Mouse (Mus musculus) heart, postnatal 0 days (tissue): ENCODE measurements around the gene Gm7544. TPM values are rescaled to one million over a fixed set of nuclear protein-coding genes. Genes with fewer than 3 reads are reported as not detected.

Source experiments
- ATAC-seq: fragments of 200-750 bp; cut with Nextera tagmentation; 2 replicates; pipeline ENCODE4 v1.8.0; 2017; ENCODE audit warnings: low read depth, moderate number of reproducible peaks, moderate library complexity; ENCODE audit not compliant: insufficient read depth
- DNase-seq: peaks from one replicate; pipeline ENCODE4 v3.0.0-alpha.2; 2016; ENCODE audit warnings: low spot score
- H3K27ac ChIP-seq: fragments of 300-500 bp; sonication (generic); 2 replicates; pipeline ENCODE4 v1.5.1; 2014; ENCODE audit warnings: low read depth, mild to moderate bottlenecking
- H3K27me3 ChIP-seq: fragments of 300-500 bp; sonication (generic); 2 replicates; pipeline ENCODE4 v1.6.1; 2014; ENCODE audit warnings: low read length, mixed read lengths; ENCODE audit not compliant: control insufficient read depth, insufficient read depth
- H3K36me3 ChIP-seq: fragments of 300-500 bp; sonication (generic); replicated peaks from 2 replicates; pipeline ENCODE4 v1.6.1; 2014; ENCODE audit warnings: low read length, mixed read lengths; ENCODE audit not compliant: control insufficient read depth, insufficient read depth
- H3K4me1 ChIP-seq: fragments of 300-500 bp; sonication (generic); 2 replicates; pipeline ENCODE4 v1.6.1; 2014; ENCODE audit warnings: antibody characterized with exemption; ENCODE audit not compliant: control insufficient read depth, insufficient read depth
- H3K4me2 ChIP-seq: fragments of 300-500 bp; sonication (generic); 2 replicates; pipeline ENCODE4 v1.6.1; 2014; ENCODE audit warnings: low read depth, mild to moderate bottlenecking, low read length, moderate library complexity
- H3K4me3 ChIP-seq: fragments of 300-500 bp; sonication (generic); 2 replicates; pipeline ENCODE4 v1.5.1; 2014; ENCODE audit warnings: low read depth, low read length
- H3K9ac ChIP-seq: fragments of 300-500 bp; sonication (generic); replicated peaks from 2 replicates; pipeline ENCODE4 v1.6.1; 2014; ENCODE audit warnings: low read depth, low read length, mixed read lengths
- H3K9me3 ChIP-seq: fragments of 300-500 bp; sonication (generic); replicated peaks from 2 replicates; pipeline ENCODE4 v1.6.1; 2016; ENCODE audit warnings: low read length; ENCODE audit not compliant: control insufficient read depth
- CTCF ChIP-seq: IDR thresholded peaks from 2 replicates; pipeline ENCODE4 v1.5.1; 2016; ENCODE audit warnings: antibody characterized with exemption, control low read depth, low read depth
- EP300 ChIP-seq: IDR thresholded peaks from 2 replicates; pipeline ENCODE4 v1.6.1; 2016; ENCODE audit warnings: antibody characterized with exemption, low read depth
- WGBS: fragments of 180-500 bp; shearing (Covaris S2); extraction: QIAGEN DNeasy Blood & Tissue Kit; methylation state at CpG from one replicate; pipeline ENCODE4 v1.1.7; 2014; 5-methylcytosine and 5-hydroxymethylcytosine counted together
- polyA plus RNA-seq: library from polyadenylated mRNA; unstranded; fragments of >200 nt; fragmentation: Nextera tagmentation; extraction: Ambion mirVana; gene quantifications from 2 replicates; pipeline ENCODE4 v1.2.1, GENCODE M21; 2015
- total RNA-seq: library from RNA; depleted of rRNA; stranded (reverse); fragments of >200 nt; gene quantifications from 2 replicates; pipeline ENCODE4 v1.2.3, GENCODE M21; 2014; ENCODE audit warnings: low replicate concordance

Gm7544 gene
- total and polyA plus RNA-seq, 2 experiments from 2014 or later = not detected

DNA sequence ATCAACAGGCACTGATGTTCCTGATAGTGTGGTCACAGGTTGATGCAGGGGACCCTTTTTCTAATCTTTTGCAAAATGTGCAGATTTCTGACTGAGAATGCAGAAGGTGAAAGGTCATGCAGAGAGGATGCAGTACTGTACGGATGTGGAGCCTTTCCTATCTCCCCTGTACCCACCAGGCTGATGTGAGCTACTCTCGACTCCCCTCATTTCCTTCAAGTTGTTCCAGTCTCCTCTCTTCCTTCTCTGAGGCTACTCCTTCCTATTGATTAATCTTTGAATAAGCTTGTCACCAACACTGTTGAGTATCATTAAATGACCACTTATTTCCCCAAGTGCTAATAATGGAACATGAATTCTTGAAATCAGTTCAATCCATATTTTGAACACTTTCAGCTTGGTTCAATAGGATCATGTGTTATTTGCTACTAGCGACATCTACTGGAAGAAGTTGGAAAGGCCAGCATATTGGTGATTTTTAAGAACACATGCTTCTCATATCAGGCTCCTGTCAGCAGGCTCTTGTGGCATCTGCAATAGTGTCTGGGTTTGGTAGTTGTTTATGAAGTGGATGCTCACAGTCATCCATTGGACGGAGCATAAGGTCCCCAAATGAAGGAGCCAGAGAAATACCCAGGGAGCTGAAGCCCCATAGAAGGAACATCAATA, 31.9 kb upstream of the Gm7544 start:
- TF ChIP-seq CTCF (peak; percentile 83), EP300 (no peak)
- Histone ChIP-seq H3K27ac (no peak overlapping the region), H3K36me3 (no peaks in the 10 kb centered on the region), H3K4me2 (no peak overlapping the region), H3K4me1 (no peaks in the 10 kb centered on the region), H3K9me3 (no peaks in the 10 kb centered on the region), H3K9ac (no peak overlapping the region), H3K27me3 (no peaks in the 10 kb centered on the region), H3K4me3 (no peak overlapping the region)
- peak; percentile 63 for DNase-seq
- peak; percentile 67 for ATAC-seq
- WGBS = 21% methylated on average over 4 of the region's 4 CpGs

DNA sequence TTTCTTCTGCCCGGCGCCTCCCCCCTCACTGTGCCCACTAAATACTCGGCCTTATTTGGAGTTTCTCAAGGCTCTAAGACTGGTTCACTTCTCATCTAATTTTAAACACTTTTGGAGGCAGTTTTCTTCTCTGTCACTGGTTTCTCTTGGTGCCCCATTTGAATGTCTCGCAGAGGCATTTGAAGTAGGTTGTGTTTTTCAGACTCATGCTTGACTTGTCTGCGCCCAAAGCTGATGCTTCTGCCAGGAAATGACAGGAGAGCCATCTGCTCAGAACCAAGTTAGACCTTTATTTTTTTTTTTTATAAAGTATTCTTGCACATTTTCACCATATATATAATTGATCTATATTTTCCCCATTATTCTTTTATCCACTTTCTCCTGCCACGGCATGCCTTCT, 30.9 kb upstream of the Gm7544 start:
- Histone ChIP-seq H3K27ac (no peak overlapping the region), H3K4me3 (no peak overlapping the region), H3K27me3 (no peaks in the 10 kb centered on the region), H3K4me1 (no peaks in the 10 kb centered on the region), H3K36me3 (no peaks in the 10 kb centered on the region), H3K9ac (no peak overlapping the region), H3K9me3 (no peaks in the 10 kb centered on the region), H3K4me2 (no peak overlapping the region)
- TF ChIP-seq CTCF (no peak), EP300 (no peak)
- ATAC-seq (no peak), DNase-seq (no peak)
- 83% methylated on average over 6 of the region's 6 CpGs for WGBS

DNA sequence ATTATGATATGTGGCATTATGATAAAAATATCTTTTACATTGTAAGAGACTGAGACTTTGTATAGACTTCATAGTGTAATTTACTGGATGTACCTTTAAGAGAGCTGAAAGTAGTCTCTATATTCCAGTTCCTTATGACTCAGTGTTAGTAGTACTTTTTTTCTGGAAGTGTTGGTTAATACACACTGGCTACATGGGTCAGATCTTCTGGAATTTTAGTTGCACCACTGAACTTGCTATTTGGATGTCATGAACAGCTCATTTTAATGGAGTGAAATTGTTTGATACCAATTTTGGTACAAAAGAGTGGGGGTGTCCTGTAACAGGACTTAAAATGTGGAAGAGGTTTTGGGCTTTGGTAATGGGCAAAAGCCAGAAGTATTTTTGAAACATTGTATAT, 22.0 kb upstream of the Gm7544 start:
- H3K9me3 ChIP-seq = no peaks in the 10 kb centered on the region
- no peak overlapping the region for H3K27ac ChIP-seq
- H3K4me3 ChIP-seq = no peak overlapping the region
- H3K27me3 ChIP-seq = no peaks in the 10 kb centered on the region
- no peaks in the 10 kb centered on the region for H3K36me3 ChIP-seq
- no peaks in the 10 kb centered on the region for H3K4me1 ChIP-seq
- H3K9ac ChIP-seq = no peak overlapping the region
- TF ChIP-seq EP300 (no peak), CTCF (no peak)
- no peak for DNase-seq
- no peak for ATAC-seq
- no peak overlapping the region for H3K4me2 ChIP-seq

DNA sequence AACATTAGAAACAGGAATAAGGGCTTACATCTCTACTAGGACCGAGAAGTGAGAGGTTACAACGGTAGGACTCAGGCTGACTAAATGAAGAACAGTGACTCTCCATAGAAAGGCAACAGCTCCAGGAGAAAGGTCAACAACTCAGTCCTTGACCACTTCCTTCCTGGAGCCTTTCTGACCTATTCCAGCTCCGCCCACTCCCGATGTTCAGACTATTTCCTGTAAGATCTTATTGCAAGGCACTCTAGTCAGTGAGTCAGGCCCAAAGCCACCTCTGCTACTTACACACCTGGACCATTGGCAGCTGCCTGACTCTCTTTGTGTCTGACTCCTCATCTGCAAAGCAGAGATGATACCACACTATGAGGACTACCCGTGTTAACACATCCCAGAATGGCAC, 19.9 kb upstream of the Gm7544 start:
- ATAC-seq = no peak
- no peak overlapping the region for H3K27ac ChIP-seq
- TF ChIP-seq EP300 (no peak), CTCF (no peak)
- no peak overlapping the region for H3K9ac ChIP-seq
- no peak overlapping the region for H3K4me2 ChIP-seq
- H3K4me3 ChIP-seq = no peak overlapping the region
- H3K27me3 ChIP-seq = no peaks in the 10 kb centered on the region
- WGBS = 62% methylated on average over 5 of the region's 5 CpGs
- no peaks in the 10 kb centered on the region for H3K9me3 ChIP-seq
- no peaks in the 10 kb centered on the region for H3K36me3 ChIP-seq
- no peak for DNase-seq
- peaks cover 16% of the 10 kb centered on the region; the same call in 1 of the 2 replicates for H3K4me1 ChIP-seq

DNA sequence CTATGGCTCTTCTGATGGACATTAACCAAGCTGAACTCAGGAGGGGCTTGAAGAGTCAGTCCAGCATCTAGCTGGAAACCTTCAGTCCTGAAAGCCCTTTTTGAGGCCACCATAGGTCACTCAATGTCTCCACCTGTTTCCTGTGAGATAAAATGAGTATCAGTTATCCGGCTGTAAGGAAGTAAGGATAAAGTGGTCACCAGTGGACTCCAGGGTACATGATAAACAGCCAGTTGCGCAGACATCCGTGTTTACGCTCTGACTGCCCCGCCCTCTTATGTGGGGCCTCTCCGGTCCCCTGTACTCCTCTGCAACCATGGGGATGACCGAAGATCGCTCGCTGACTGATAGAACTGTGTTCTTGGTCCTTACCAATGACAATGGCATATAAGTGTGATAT, 18.5 kb upstream of the Gm7544 start:
- peak; percentile 44 for ATAC-seq

DNA sequence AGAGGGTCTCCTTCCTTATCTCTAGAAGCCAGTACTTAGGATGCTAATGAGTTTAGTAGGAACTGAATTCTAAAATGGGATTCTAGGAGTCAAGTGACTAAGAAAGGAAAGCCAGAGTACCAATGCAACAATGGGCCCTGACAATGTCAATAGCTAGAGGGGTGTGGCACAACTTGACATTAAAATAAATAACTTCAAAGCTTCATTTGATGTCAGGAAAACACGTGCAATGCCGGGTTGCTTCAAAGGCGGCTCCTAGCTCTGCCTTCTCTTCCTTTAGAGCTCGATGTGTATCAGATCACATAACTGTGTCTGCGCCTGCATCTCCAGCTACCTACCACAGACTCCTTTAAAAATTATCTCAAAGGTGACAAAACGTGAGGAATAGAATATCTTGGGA, 18.1 kb upstream of the Gm7544 start:
- ATAC-seq = no peak
- 29% methylated on average over 6 of the region's 6 CpGs for WGBS
- H3K4me3 ChIP-seq = no peak overlapping the region
- H3K27me3 ChIP-seq = no peaks in the 10 kb centered on the region
- no peaks in the 10 kb centered on the region for H3K9me3 ChIP-seq
- no peaks in the 10 kb centered on the region for H3K36me3 ChIP-seq
- no peak for DNase-seq
- no peak for TF ChIP-seq CTCF
- TF ChIP-seq EP300 = no peak
- H3K27ac ChIP-seq = no peak overlapping the region
- no peak overlapping the region for H3K4me2 ChIP-seq
- H3K9ac ChIP-seq = no peak overlapping the region
- H3K4me1 ChIP-seq = peaks cover 16% of the 10 kb centered on the region; the same call in 1 of the 2 replicates

More for the DNA sequence above, 18.5 kb upstream of the Gm7544 start:
- H3K9me3 ChIP-seq = no peaks in the 10 kb centered on the region
- no peaks in the 10 kb centered on the region for H3K27me3 ChIP-seq
- DNase-seq = no peak
- H3K4me3 ChIP-seq = no peak overlapping the region
- WGBS = 60% methylated on average over 9 of the region's 9 CpGs
- TF ChIP-seq EP300 (0 out of 2 replicates have a peak, but pooled peaks have one; percentile 47), CTCF (no peak)
- H3K4me1 ChIP-seq = peaks cover 16% of the 10 kb centered on the region; the same call in 1 of the 2 replicates
- no peak overlapping the region for H3K9ac ChIP-seq
- no peak overlapping the region for H3K27ac ChIP-seq
- H3K4me2 ChIP-seq = no peak overlapping the region
- H3K36me3 ChIP-seq = no peaks in the 10 kb centered on the region
